Mouse (Mus musculus): Measurements from ENCODE around the gene Ddx25. TPM values are rescaled to one million over a fixed set of nuclear protein-coding genes. Genes with fewer than 3 reads are reported as not detected.

The Ddx25 gene
- polyA plus RNA-seq, 1 experiment from 2014 or later, result 1.2 TPM

- Histone ChIP-seq H3K4me1 (ENCODE audit: control insufficient read depth, insufficient read depth, low read length) (0 out of 2 replicates have a peak, but pooled peaks cover 3% of the 10 kb centered on the region), H3K9me3 (ENCODE audit: control insufficient read depth, low read length) (no peaks in the 10 kb centered on the region), H3K36me3 (ENCODE audit: control insufficient read depth, insufficient read depth, low read length) (no peaks in the 10 kb centered on the region), H3K9ac (ENCODE audit: low read depth, low read length) (no peak overlapping the region), H3K27ac (ENCODE audit: low read length) (no peak overlapping the region), H3K27me3 (replicated peaks; ENCODE audit: control insufficient read depth, insufficient read depth, low read length) (no peaks in the 10 kb centered on the region), H3K4me3 (ENCODE audit: low read length) (no peak overlapping the region), H3K4me2 (ENCODE audit: low read depth, low read length) (no peak overlapping the region)
- ATAC-seq, result no peak
- WGBS, result 57% methylated on average over 3 of the region's 3 CpGs
Measured at GRCm38 (mm10) chr9:35529141-35529540, 29.2 kb downstream of the Ddx25 start.

- WGBS, result 21% methylated on average over 7 of the region's 7 CpGs
Measured at GRCm38 (mm10) chr9:35523941-35524411, 34.4 kb downstream of the Ddx25 start.

DNA sequence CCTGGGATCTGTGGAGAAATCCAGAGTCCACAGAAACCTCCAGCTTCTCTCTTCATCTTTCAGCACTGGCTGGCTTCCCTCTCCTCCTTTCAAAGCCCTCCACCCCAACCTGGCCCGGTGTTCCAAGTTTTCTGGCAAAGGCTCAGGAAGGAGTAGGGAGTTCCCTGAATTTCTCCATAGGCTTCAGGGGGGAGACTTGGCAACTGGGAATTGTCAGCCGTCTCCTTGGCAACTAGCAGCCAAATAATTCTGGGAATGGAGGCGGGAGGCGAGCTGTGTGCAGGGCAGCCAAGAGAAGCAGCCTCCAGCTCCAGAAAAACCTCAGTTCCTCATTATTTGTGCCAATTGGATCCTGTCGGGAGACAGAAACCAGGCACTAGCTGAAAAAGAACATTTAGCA is 34.8 kb downstream of the Ddx25 start:
- no peaks in the 10 kb centered on the region for H3K27me3 ChIP-seq (replicated peaks; ENCODE audit: control insufficient read depth, insufficient read depth, low read length)
- no peak overlapping the region for H3K9ac ChIP-seq (ENCODE audit: low read depth, low read length)
- peak; percentile 27 for ATAC-seq
- 27% methylated on average over 5 of the region's 5 CpGs for WGBS
- no peaks in the 10 kb centered on the region for H3K9me3 ChIP-seq (ENCODE audit: control insufficient read depth, low read length)
- no peak overlapping the region for H3K4me3 ChIP-seq (ENCODE audit: low read length)
- H3K4me1 ChIP-seq (ENCODE audit: control insufficient read depth, insufficient read depth, low read length), result peaks cover 11% of the 10 kb centered on the region
- H3K4me2 ChIP-seq (ENCODE audit: low read depth, low read length), result no peak overlapping the region
- H3K27ac ChIP-seq (ENCODE audit: low read length), result peak overlapping the region; percentile 63
- no peaks in the 10 kb centered on the region for H3K36me3 ChIP-seq (ENCODE audit: control insufficient read depth, insufficient read depth, low read length)

More at GRCm38 (mm10) chr9:35523941-35524411, 34.4 kb downstream of the Ddx25 start:
- H3K4me2 ChIP-seq (ENCODE audit: low read depth, low read length), result no peak overlapping the region
- peak; percentile 28; the same call in 1 of the 2 replicates for ATAC-seq
- no peaks in the 10 kb centered on the region for H3K36me3 ChIP-seq (ENCODE audit: control insufficient read depth, insufficient read depth, low read length)
- no peak overlapping the region for H3K4me3 ChIP-seq (ENCODE audit: low read length)
- peak overlapping the region; percentile 63 for H3K27ac ChIP-seq (ENCODE audit: low read length)
- no peaks in the 10 kb centered on the region for H3K27me3 ChIP-seq (replicated peaks; ENCODE audit: control insufficient read depth, insufficient read depth, low read length)
- H3K4me1 ChIP-seq (ENCODE audit: control insufficient read depth, insufficient read depth, low read length), result peaks cover 11% of the 10 kb centered on the region
- no peaks in the 10 kb centered on the region for H3K9me3 ChIP-seq (ENCODE audit: control insufficient read depth, low read length)
- no peak overlapping the region for H3K9ac ChIP-seq (ENCODE audit: low read depth, low read length)

GRCm38 (mm10) chr9:35522821-35523515 is 35.4 kb downstream of the Ddx25 start:
- Histone ChIP-seq H3K27ac (ENCODE audit: low read length) (0 out of 2 replicates have a peak overlapping the region, but pooled peaks have one; percentile 63), H3K9me3 (ENCODE audit: control insufficient read depth, low read length) (no peaks in the 10 kb centered on the region), H3K36me3 (ENCODE audit: control insufficient read depth, insufficient read depth, low read length) (no peaks in the 10 kb centered on the region), H3K4me3 (ENCODE audit: low read length) (no peak overlapping the region), H3K27me3 (replicated peaks; ENCODE audit: control insufficient read depth, insufficient read depth, low read length) (no peaks in the 10 kb centered on the region), H3K4me2 (ENCODE audit: low read depth, low read length) (no peak overlapping the region), H3K4me1 (ENCODE audit: control insufficient read depth, insufficient read depth, low read length) (peaks cover 11% of the 10 kb centered on the region), H3K9ac (ENCODE audit: low read depth, low read length) (no peak overlapping the region)
- ATAC-seq, result no peak
- 70% methylated on average over 1 of the region's 1 CpGs for WGBS

DNA sequence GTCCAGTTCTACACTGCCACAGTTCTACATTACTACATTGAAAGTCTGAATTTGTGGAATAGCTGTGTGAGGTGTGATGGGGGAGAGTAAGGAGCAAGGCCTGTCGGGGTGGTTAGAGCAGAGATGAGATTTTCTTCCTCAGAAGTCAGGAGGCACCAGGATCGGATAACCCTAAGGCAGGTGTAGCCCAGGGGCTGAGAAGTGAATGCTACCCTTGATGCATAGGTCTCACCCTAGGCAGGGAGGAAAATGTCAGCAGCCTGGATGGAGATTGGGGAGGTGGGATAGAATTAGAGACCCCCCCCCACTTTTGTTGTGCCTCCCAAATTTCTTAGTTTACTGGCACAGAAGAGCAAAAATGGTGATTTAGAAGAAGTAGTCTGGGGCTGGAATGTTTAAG is 36.1 kb downstream of the Ddx25 start:
- Histone ChIP-seq H3K4me3 (ENCODE audit: low read length) (no peak overlapping the region), H3K9ac (ENCODE audit: low read depth, low read length) (no peak overlapping the region), H3K27ac (ENCODE audit: low read length) (no peak overlapping the region), H3K27me3 (replicated peaks; ENCODE audit: control insufficient read depth, insufficient read depth, low read length) (no peaks in the 10 kb centered on the region), H3K36me3 (ENCODE audit: control insufficient read depth, insufficient read depth, low read length) (no peaks in the 10 kb centered on the region), H3K9me3 (ENCODE audit: control insufficient read depth, low read length) (no peaks in the 10 kb centered on the region), H3K4me2 (ENCODE audit: low read depth, low read length) (no peak overlapping the region), H3K4me1 (ENCODE audit: control insufficient read depth, insufficient read depth, low read length) (peaks cover 11% of the 10 kb centered on the region)
- ATAC-seq, result no peak
- WGBS, result 79% methylated on average over 2 of the region's 2 CpGs

DNA sequence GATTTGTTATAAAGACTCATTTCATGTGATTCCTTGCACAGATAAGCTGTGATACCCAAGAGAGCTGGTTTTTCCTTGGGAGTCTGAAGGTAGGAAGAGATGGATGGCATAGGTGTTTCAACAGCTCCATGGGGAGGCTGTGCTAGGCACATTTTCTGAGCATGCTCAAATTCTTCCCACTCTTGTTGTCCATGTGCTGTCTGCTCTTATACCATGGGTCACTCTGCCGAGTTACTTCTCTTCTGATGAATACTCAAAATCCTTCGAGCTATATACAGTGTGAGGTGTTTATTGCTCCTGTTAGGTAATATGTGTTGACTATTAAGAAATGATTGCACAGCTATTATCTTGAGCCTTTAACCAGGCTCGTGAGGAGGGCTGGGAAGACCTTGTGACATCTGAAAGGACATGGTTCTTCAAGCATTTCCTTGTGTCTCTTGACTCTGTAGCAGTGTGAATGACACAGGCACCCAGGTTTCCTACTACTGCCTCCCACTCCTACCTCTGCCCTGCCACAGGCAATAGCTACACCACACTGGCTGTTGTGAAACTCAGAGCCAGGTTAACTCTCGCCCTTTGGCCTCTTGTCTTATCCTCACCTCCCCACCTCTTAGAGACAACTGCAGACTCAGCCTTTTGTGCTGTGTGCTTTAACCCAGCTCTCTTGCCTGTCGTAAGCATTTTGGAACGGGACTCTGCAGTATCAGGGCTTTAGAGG is 37.5 kb downstream of the Ddx25 start:
- Histone ChIP-seq H3K9me3 (ENCODE audit: control insufficient read depth, low read length) (no peaks in the 10 kb centered on the region), H3K4me2 (ENCODE audit: low read depth, low read length) (no peak overlapping the region), H3K27me3 (replicated peaks; ENCODE audit: control insufficient read depth, insufficient read depth, low read length) (no peaks in the 10 kb centered on the region), H3K4me3 (ENCODE audit: low read length) (no peak overlapping the region), H3K9ac (ENCODE audit: low read depth, low read length) (no peak overlapping the region), H3K27ac (ENCODE audit: low read length) (peak overlapping the region; percentile 77), H3K4me1 (ENCODE audit: control insufficient read depth, insufficient read depth, low read length) (peaks cover 11% of the 10 kb centered on the region), H3K36me3 (ENCODE audit: control insufficient read depth, insufficient read depth, low read length) (no peaks in the 10 kb centered on the region)
- WGBS, result 59% methylated on average over 6 of the region's 6 CpGs
- ATAC-seq, result peak; percentile 96

DNA sequence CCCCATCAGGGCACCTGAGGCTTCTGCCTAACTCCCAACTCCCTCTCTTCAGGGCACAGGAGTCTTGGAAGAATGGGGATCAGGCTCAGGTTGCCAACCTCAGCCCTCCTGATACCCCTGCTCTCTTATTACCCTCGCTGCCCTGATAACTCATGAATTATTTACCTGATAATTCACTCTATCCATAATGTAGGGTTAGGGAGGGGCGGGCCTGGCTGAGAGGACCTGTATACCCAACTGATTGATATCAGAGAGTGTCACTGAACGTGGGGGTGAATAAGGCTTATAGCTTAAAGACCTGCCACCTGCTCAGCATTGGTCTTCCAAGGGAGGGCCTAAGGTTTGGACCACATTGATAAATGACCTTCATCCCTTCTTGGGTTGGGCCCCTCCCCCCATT is 40.2 kb downstream of the Ddx25 start, which contains the start of gene Gm1113:
Gm1113 (minus strand) TSS at position 101 of the 400 bp plus-strand sequence.
- no peak for ATAC-seq
- no peaks in the 10 kb centered on the region for H3K36me3 ChIP-seq (ENCODE audit: control insufficient read depth, insufficient read depth, low read length)
- 67% methylated on average over 3 of the region's 3 CpGs for WGBS
- no peaks in the 10 kb centered on the region; the same call in 1 of the 2 replicates for H3K4me1 ChIP-seq (ENCODE audit: control insufficient read depth, insufficient read depth, low read length)
- no peaks in the 10 kb centered on the region for H3K27me3 ChIP-seq (replicated peaks; ENCODE audit: control insufficient read depth, insufficient read depth, low read length)
- no peak within 1 kb of the TSS for H3K4me3 ChIP-seq (ENCODE audit: low read length)
- no peaks in the 10 kb centered on the region for H3K9me3 ChIP-seq (ENCODE audit: control insufficient read depth, low read length)
- H3K9ac ChIP-seq (ENCODE audit: low read depth, low read length), result no peak within 1 kb of the TSS
- no peak within 1 kb of the TSS for H3K27ac ChIP-seq (ENCODE audit: low read length)
- no peak within 1 kb of the TSS for H3K4me2 ChIP-seq (ENCODE audit: low read depth, low read length)

DNA sequence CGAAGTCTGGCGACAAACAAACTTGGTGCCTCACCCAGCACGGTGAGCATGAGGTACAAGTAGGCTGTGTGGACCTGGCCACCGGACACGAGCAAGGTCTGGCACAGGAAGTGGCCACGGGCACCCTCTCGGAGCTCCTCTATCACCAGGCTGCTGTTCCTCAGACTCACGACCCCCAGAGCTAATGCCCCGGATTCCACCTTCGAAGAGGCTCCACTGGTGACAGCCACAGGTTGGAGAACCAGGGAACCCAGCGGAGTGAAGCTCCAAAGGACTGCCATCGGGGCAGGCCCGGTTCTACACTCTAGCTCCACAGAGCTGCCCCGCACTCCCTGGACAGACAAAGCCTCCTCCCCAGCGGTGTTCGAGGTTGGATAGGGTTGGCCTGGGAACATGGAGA is 41.6 kb downstream of the Ddx25 start:
- no peak for ATAC-seq
- H3K9ac ChIP-seq (ENCODE audit: low read depth, low read length), result no peak overlapping the region
- WGBS, result 92% methylated on average over 16 of the region's 16 CpGs
- H3K4me1 ChIP-seq (ENCODE audit: control insufficient read depth, insufficient read depth, low read length), result no peaks in the 10 kb centered on the region
- no peak overlapping the region for H3K4me3 ChIP-seq (ENCODE audit: low read length)
- no peak overlapping the region for H3K27ac ChIP-seq (ENCODE audit: low read length)
- no peak overlapping the region for H3K4me2 ChIP-seq (ENCODE audit: low read depth, low read length)
- H3K9me3 ChIP-seq (ENCODE audit: control insufficient read depth, low read length), result no peaks in the 10 kb centered on the region
- no peaks in the 10 kb centered on the region for H3K27me3 ChIP-seq (replicated peaks; ENCODE audit: control insufficient read depth, insufficient read depth, low read length)
- H3K36me3 ChIP-seq (ENCODE audit: control insufficient read depth, insufficient read depth, low read length), result no peaks in the 10 kb centered on the region

GRCm38 (mm10) chr9:35516182-35516581 is 42.1 kb downstream of the Ddx25 start:
- no peak overlapping the region for H3K4me2 ChIP-seq (ENCODE audit: low read depth, low read length)
- no peak overlapping the region for H3K4me3 ChIP-seq (ENCODE audit: low read length)
- H3K9me3 ChIP-seq (ENCODE audit: control insufficient read depth, low read length), result no peaks in the 10 kb centered on the region
- no peaks in the 10 kb centered on the region for H3K27me3 ChIP-seq (replicated peaks; ENCODE audit: control insufficient read depth, insufficient read depth, low read length)
- no peaks in the 10 kb centered on the region for H3K4me1 ChIP-seq (ENCODE audit: control insufficient read depth, insufficient read depth, low read length)
- no peak for ATAC-seq
- no peak overlapping the region for H3K9ac ChIP-seq (ENCODE audit: low read depth, low read length)
- 86% methylated on average over 5 of the region's 5 CpGs for WGBS
- H3K36me3 ChIP-seq (ENCODE audit: control insufficient read depth, insufficient read depth, low read length), result no peaks in the 10 kb centered on the region
- H3K27ac ChIP-seq (ENCODE audit: low read length), result no peak overlapping the region
